Mouse (Mus musculus) ES-E14 (cell line): ENCODE measurements around the gene Pigu. TPM values are rescaled to one million over a fixed set of nuclear protein-coding genes. Genes with fewer than 3 reads are reported as not detected.

Experiments used
- DNase-seq: peaks from one replicate; pipeline ENCODE4 v3.0.0-alpha.2; 2013; ENCODE audit warnings: low read depth, low spot score
- H3K27ac ChIP-seq: 2 replicates; pipeline ENCODE4 v1.5.1; 2012; ENCODE audit warnings: low read depth, mild to moderate bottlenecking, low read length, moderate library complexity, mixed read lengths; ENCODE audit not compliant: poor library complexity, insufficient read depth, severe bottlenecking
- H3K36me3 ChIP-seq: 2 replicates; pipeline ENCODE4 v1.6.1; 2012; ENCODE audit warnings: mild to moderate bottlenecking, low read length, moderate library complexity, mixed read lengths; ENCODE audit not compliant: control insufficient read depth, poor library complexity, insufficient read depth, severe bottlenecking
- H3K4me1 ChIP-seq, 2 experiments: fragments of 150-350 bp in 1 of 2; sonication (generic) in 1 of 2; 2 replicates each; pipeline ENCODE4 v1.6.1; 2012; ENCODE audit warnings: low read length in 2 of 2, mild to moderate bottlenecking in 1 of 2, mixed read lengths in 1 of 2; ENCODE audit not compliant: control insufficient read depth in 2 of 2, insufficient read depth in 2 of 2, poor library complexity in 1 of 2
- H3K4me3 ChIP-seq, 2 experiments: fragments of 150-350 bp in 1 of 2; sonication (generic) in 1 of 2; 2 replicates each; pipeline ENCODE4 v1.5.1; 2012; ENCODE audit warnings: low read length in 2 of 2, low read depth in 1 of 2, mild to moderate bottlenecking in 1 of 2, mixed read lengths in 1 of 2; ENCODE audit not compliant: insufficient read depth in 1 of 2, poor library complexity in 1 of 2, severe bottlenecking in 1 of 2
- H3K9ac ChIP-seq: 2 replicates; pipeline ENCODE4 v1.6.1; 2012; ENCODE audit warnings: low read depth, mild to moderate bottlenecking, low read length, mixed read lengths; ENCODE audit not compliant: poor library complexity, insufficient read depth, severe bottlenecking
- H3K9me3 ChIP-seq: fragments of 150-350 bp; sonication (generic); 2 replicates; pipeline ENCODE4 v1.6.1; 2012; ENCODE audit warnings: low read depth, mild to moderate bottlenecking, low read length; ENCODE audit not compliant: control insufficient read depth, insufficient read depth
- CHD2 ChIP-seq: IDR thresholded peaks from 2 replicates; pipeline ENCODE4 v1.6.1; 2014; ENCODE audit warnings: mild to moderate bottlenecking, low read depth, low read length, inconsistent platforms
- HCFC1 ChIP-seq: IDR thresholded peaks from 2 replicates; pipeline ENCODE4 v1.6.1; 2012; ENCODE audit warnings: low read length, inconsistent platforms, borderline replicate concordance; ENCODE audit not compliant: insufficient read depth
- MAFK ChIP-seq: IDR thresholded peaks from 2 replicates; pipeline ENCODE4 v1.6.1; 2014; ENCODE audit warnings: mild to moderate bottlenecking, low read depth, low read length, inconsistent platforms; ENCODE audit not compliant: insufficient read depth
- ZC3H11A ChIP-seq: IDR thresholded peaks from 2 replicates; pipeline ENCODE4 v1.6.1; 2012; ENCODE audit warnings: low read depth, mild to moderate bottlenecking, inconsistent platforms, low read length, borderline replicate concordance
- ZNF384 ChIP-seq: IDR thresholded peaks from 2 replicates; pipeline ENCODE4 v1.6.1; 2012; ENCODE audit warnings: low read depth, low read length, inconsistent platforms
- in situ Hi-C, 2 experiments: fragments of 600-800 bp; cut with MboI; formaldehyde crosslinking; loops; one replicate each; pipeline ENCODE4 v1.15.1; 2025; ENCODE audit warnings: low sequenced_read_pairs in 2 of 2, inconsistent platforms in 1 of 2; ENCODE audit not compliant: unreplicated experiment in 2 of 2
- total RNA-seq: library from RNA; depleted of rRNA; stranded (reverse); fragments of 300-350 nt; gene quantifications from 2 replicates; pipeline ENCODE4 v1.2.3, GENCODE M21; 2012

The Pigu gene
- total RNA-seq, 1 experiment: 26.3 TPM

GRCm38 (mm10) chr2:155284647-155285046, 72.6 kb downstream of the Pigu start:
- no peak overlapping the region for H3K4me3 ChIP-seq
- H3K9ac ChIP-seq: no peak overlapping the region
- no peak for DNase-seq
- no peak for TF ChIP-seq ZC3H11A
- no peak for TF ChIP-seq ZNF384
- no peak for TF ChIP-seq CHD2
- no peak for TF ChIP-seq HCFC1
- no peak for TF ChIP-seq MAFK
- H3K4me1 ChIP-seq: no peaks in the 10 kb centered on the region
- no peaks in the 10 kb centered on the region for H3K9me3 ChIP-seq
- H3K27ac ChIP-seq: no peak overlapping the region
- H3K36me3 ChIP-seq: no peaks in the 10 kb centered on the region
- in situ Hi-C loops: no loop called here

DNA sequence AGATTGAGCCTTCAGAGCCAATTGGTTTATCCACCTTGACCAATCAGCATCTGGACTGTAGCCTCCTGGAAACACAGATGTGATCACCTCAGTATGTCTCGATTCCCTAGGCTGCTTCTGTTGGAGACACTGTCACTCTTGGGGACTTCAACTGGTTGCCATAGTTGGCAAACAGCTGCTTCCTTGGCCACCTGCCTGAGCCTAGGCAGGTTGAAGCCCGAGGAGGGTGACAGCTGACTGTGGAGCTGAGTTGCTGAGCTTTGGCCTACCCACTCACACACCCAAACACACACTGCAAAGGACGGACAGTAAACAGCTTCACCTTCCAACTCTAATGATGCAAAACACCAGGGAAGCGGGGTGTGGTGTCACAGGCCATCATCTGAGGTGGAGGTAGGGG, 73.4 kb downstream of the Pigu start:
- H3K36me3 ChIP-seq: no peaks in the 10 kb centered on the region
- DNase-seq: no peak
- in situ Hi-C loops: no loop called here

DNA sequence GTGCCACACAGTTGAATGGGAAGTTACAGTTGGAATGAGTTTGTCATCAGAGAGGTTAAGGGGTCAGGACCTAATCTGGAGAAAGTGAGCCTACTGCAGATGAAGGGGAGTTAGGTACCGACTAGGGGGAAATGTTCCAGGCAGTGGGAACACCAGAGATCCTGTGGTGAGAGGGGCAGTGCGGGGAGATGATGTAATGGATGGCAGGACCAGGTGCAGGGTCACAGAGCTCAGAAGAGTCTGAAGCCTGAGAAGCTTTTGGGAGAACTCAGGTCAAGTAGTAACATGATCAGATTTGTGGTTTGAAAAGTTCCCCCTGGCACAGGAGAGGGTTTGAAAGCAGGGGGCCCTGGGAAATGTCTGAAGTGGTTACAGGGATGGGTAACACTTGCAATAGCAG, 77.1 kb downstream of the Pigu start:
- DNase-seq: no peak
- TF ChIP-seq ZC3H11A (no peak), HCFC1 (no peak)
- Histone ChIP-seq H3K4me3 (no peak overlapping the region), H3K36me3 (no peaks in the 10 kb centered on the region), H3K4me1 (peaks cover 0 to 5% of the 10 kb centered on the region in 2 experiments; a peak in 2 of 4 replicates), H3K9ac (no peak overlapping the region), H3K9me3 (no peaks in the 10 kb centered on the region), H3K27ac (no peak overlapping the region)
- in situ Hi-C loops: no loop called here

More for the DNA sequence above, 73.4 kb downstream of the Pigu start:
- no peaks in the 10 kb centered on the region for H3K4me1 ChIP-seq
- H3K9ac ChIP-seq: no peak overlapping the region
- TF ChIP-seq HCFC1: no peak
- TF ChIP-seq MAFK: no peak
- no peak for TF ChIP-seq ZC3H11A
- no peak for TF ChIP-seq ZNF384
- no peak for TF ChIP-seq CHD2
- no peak overlapping the region for H3K4me3 ChIP-seq
- H3K9me3 ChIP-seq: no peaks in the 10 kb centered on the region
- H3K27ac ChIP-seq: no peak overlapping the region

DNA sequence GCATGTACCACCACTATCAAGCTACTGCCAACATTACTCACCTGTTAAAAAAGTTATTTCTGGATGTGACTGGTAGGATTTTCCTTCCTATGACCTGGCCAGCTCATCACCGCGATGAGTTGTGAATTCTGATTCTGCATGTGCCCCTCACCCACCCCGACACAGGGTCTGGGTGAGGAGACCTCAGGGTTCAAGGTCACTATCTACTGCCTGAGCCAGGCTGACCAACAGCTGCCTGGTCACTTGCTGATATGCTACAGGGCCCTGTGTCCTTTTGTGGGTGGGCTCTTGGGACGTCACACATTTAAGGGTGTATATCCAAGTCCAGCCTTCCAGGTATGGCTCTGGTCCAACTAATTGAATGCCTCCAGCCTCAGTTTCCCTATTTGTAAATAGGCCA, 78.1 kb downstream of the Pigu start:
- Histone ChIP-seq H3K4me1 (peaks cover 0 to 5% of the 10 kb centered on the region in 2 experiments; a peak in 2 of 4 replicates), H3K9ac (no peak overlapping the region), H3K36me3 (no peaks in the 10 kb centered on the region), H3K9me3 (no peaks in the 10 kb centered on the region), H3K4me3 (no peak overlapping the region), H3K27ac (no peak overlapping the region)
- in situ Hi-C loops: no loop called here
- no peak for TF ChIP-seq ZC3H11A
- TF ChIP-seq HCFC1: no peak
- TF ChIP-seq CHD2: no peak
- TF ChIP-seq ZNF384: no peak
- no peak for TF ChIP-seq MAFK
- DNase-seq: no peak

DNA sequence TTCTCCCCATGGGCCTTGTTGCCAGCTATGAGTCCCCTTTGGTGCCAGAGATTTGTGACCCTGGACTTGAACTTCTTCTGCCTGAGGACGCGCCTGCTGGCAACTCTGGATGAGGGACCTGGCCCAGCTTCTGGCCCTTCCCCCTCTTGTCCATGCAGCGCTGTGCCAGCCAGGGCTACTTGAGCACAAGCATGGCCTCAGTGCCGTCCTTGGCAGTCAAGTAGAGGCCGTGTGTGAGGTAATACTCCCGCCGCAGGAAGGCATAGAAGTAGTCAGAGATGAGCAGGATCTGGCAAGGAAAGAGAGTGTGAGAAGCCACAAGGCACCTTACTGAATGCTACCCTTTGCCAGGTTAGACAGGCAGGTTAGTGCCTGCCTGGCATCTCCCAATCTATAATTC, 78.9 kb downstream of the Pigu start:
- Histone ChIP-seq H3K4me3 (no peak overlapping the region), H3K9ac (no peak overlapping the region), H3K9me3 (no peaks in the 10 kb centered on the region), H3K27ac (no peak overlapping the region), H3K36me3 (no peaks in the 10 kb centered on the region), H3K4me1 (peaks cover 0 to 5% of the 10 kb centered on the region in 2 experiments; a peak in 2 of 4 replicates)
- no peak for DNase-seq
- in situ Hi-C loops: no loop called here
- TF ChIP-seq ZNF384: no peak
- no peak for TF ChIP-seq ZC3H11A
- no peak for TF ChIP-seq HCFC1
- no peak for TF ChIP-seq CHD2
- TF ChIP-seq MAFK: no peak
